Mouse (Mus musculus) olfactory bulb, adult 2 months (tissue): ENCODE data around the gene Fstl3.

ENCODE experiments used
- CTCF ChIP-seq: fragments of 200-500 bp; IDR thresholded peaks from 2 replicates; pipeline ENCODE4 v1.5.1; 2012; ENCODE audit warnings: low read depth, mild to moderate bottlenecking, low read length, moderate library complexity; ENCODE audit not compliant: insufficient read depth
- POLR2A ChIP-seq: fragments of 200-500 bp; IDR thresholded peaks from 2 replicates; pipeline ENCODE4 v1.6.1; 2012; ENCODE audit warnings: mild to moderate bottlenecking, low read depth, low read length, moderate library complexity; ENCODE audit not compliant: insufficient read depth

DNA sequence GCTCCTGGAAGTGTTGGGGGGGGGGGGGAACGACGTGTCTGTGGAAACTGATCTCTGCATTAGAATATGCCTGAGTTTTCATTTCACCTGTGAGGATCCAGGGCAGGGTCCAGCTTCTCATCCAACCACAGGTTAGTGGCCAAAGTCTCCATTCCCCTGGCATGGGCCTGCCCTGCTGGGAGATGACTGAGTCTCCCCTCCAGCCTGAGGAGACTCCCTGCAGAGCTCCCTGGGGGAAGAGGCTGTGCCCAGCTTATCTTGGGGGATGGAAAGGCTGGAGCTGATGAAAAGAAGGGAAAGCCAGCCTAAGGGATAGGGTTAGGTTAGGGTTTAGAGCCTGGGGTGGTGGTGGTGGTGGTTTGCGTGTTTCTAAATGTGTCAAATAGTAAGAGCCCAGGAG is 24.8 kb downstream of the Fstl3 start:
- TF ChIP-seq CTCF (no peak), POLR2A (no peak)
